22 mouse cellular contexts compared by ENCODE assay signal in genomic region chr2:180764986-180765385, GRCm38 (mm10). TPM values are rescaled to one million over a fixed set of nuclear protein-coding genes. Genes with fewer than 3 reads are reported as not detected.
A peak's percentile ranks its signal among the peaks of the same experiment; 100 is the strongest.
DNase-seq lines count a peak whose midpoint lies in the region; ATAC-seq and TF ChIP-seq lines count a peak whose summit lies in the region.
"Had no signal": no experiment of that assay in that cellular context is flagged by ENCODE, and none has a peak within 500 bp of the region (broad histone marks: within the 10 kb centered on the region; RNA-seq: fewer than 3 reads in every experiment).

No protein-coding gene starts in this region.

- no peak overlapping the region for H3K27ac ChIP-seq in cerebellum, adult 2 months (ENCODE audit: insufficient read depth, low read length)
- H3K27ac ChIP-seq in gastrocnemius, adult 2 months = no peak overlapping the region
- no peak overlapping the region for H3K27ac ChIP-seq in neural tube, embryonic 11.5 days (ENCODE audit: low read depth, low read length)
- H3K27ac ChIP-seq: liver, embryonic 15.5 days had no signal

- WGBS in cerebellum, adult 2 months = 17% methylated on average over 11 of the region's 11 CpGs
- 69% methylated on average over 11 of the region's 11 CpGs for WGBS in neural tube, embryonic 11.5 days

- no peak for TF ChIP-seq CTCF in cerebellum, adult 2 months (IDR thresholded peaks at IDR 0.05; ENCODE audit: borderline replicate concordance, insufficient read depth, low read depth, low read length)
- TF ChIP-seq CTCF in gastrocnemius, adult 2 months (IDR thresholded peaks at IDR 0.05) = no peak

- no peak overlapping the region for H3K9ac ChIP-seq in neural tube, embryonic 11.5 days (ENCODE audit: low read length)
- H3K9ac ChIP-seq: heart, embryonic 12.5 days; liver, embryonic 15.5 days had no signal

- intact Hi-C loops in gastrocnemius, adult 2 months (cut with DNase I) = no loop called here

- H3K9me3 ChIP-seq in neural tube, embryonic 11.5 days (ENCODE audit: control insufficient read depth, low read length) = no peaks in the 10 kb centered on the region
- H3K9me3 ChIP-seq: heart, embryonic 12.5 days; liver, embryonic 15.5 days had no signal

- peak; percentile 16 to 29 for DNase-seq in cerebellum, adult 2 months
- no peak for DNase-seq in cerebellum, adult 11 months
- peak; percentile 64 for DNase-seq in gastrocnemius, adult 2 months
- DNase-seq in gastrocnemius, postnatal 25 days = no peak
- DNase-seq in neural tube, embryonic 11.5 days (ENCODE audit: low spot score) = peak; percentile 31
- DNase-seq in neural tube, embryonic 10.5 days (ENCODE audit: extremely low spot score, low spot score) = no peak
- DNase-seq in lung, postnatal 14 days = no peak
- DNase-seq in layer of hippocampus, adult 18-20 months (ENCODE audit: low spot score in 2 of 2) = no peak
- DNase-seq: kidney, adult 9 months; kidney, postnatal 36 days had no signal

- H3K4me2 ChIP-seq in neural tube, embryonic 11.5 days (ENCODE audit: low read depth) = no peak overlapping the region
- H3K4me2 ChIP-seq: heart, embryonic 12.5 days; liver, embryonic 15.5 days had no signal

- peaks cover 8% of the 10 kb centered on the region for H3K4me1 ChIP-seq in cerebellum, adult 2 months (ENCODE audit: control insufficient read depth, insufficient read depth, low read length)
- no peaks in the 10 kb centered on the region for H3K4me1 ChIP-seq in neural tube, embryonic 11.5 days (ENCODE audit: control insufficient read depth, insufficient read depth, low read length)
- H3K4me1 ChIP-seq: heart, embryonic 12.5 days; liver, embryonic 15.5 days had no signal

- no peak for TF ChIP-seq POLR2A in cerebellum, adult 2 months (IDR thresholded peaks at IDR 0.05; ENCODE audit: borderline replicate concordance, insufficient read depth, low read length)

- no peaks in the 10 kb centered on the region for H3K27me3 ChIP-seq in cerebellum, adult 2 months (ENCODE audit: control insufficient read depth, insufficient read depth, low read length)
- 0 out of 2 replicates have a peak, but pooled peaks cover 2% of the 10 kb centered on the region for H3K27me3 ChIP-seq in neural tube, embryonic 11.5 days (ENCODE audit: control insufficient read depth, insufficient read depth, low read length)

- H3K36me3 ChIP-seq in neural tube, embryonic 11.5 days (ENCODE audit: control insufficient read depth, insufficient read depth, low read length) = no peaks in the 10 kb centered on the region
- H3K36me3 ChIP-seq: heart, embryonic 12.5 days; liver, embryonic 15.5 days had no signal

- no peak overlapping the region for H3K4me3 ChIP-seq in cerebellum, adult 2 months (replicated peaks; ENCODE audit: insufficient read depth, low read depth, low read length)
- no peak overlapping the region for H3K4me3 ChIP-seq in gastrocnemius, adult 2 months
- no peak overlapping the region for H3K4me3 ChIP-seq in neural tube, embryonic 11.5 days (ENCODE audit: low read depth, low read length)
- H3K4me3 ChIP-seq: heart, embryonic 12.5 days; liver, embryonic 15.5 days had no signal

- ATAC-seq in neural tube, embryonic 11.5 days (ENCODE audit: insufficient read depth, low FRiP score, low TSS enrichment) = no peak
- ATAC-seq: lung, postnatal 0 days had no signal

RNA-seq across cellular contexts. Expression of gene Bhlhe23, which starts 11.7 kb away (rescaled TPM):
- 0.06 TPM in 1 of 2 replicates, not detected in the other for polyA plus RNA-seq in cerebellum, adult 2 months (2012; rRNA removed)
- total RNA-seq in gastrocnemius, adult 2 months (2021) = not detected
- not detected for total RNA-seq in gastrocnemius, postnatal 25 days (2021)
- polyA plus RNA-seq in neural tube, embryonic 11.5 days (2014; fragmentation: Nextera tagmentation; extraction: Ambion mirVana) = 4.9 and 5.3 TPM in 2 replicates
- not detected for total RNA-seq in layer of hippocampus, adult 18-20 months (2021)
- total RNA-seq: heart, postnatal 25 days; megakaryocyte, adult 5-6 weeks; MEL had no signal
- polyA plus RNA-seq: gonadal fat pad, adult 2 months; heart, embryonic 12.5 days; intestine, embryonic 14.5 days; limb, embryonic 14.5 days; liver, embryonic 15.5 days; lung, postnatal 0 days; spleen, adult 2 months; stomach, embryonic 16.5 days had no signal

RNA-seq across cellular contexts. Expression of gene Slc17a9, which starts 39.9 kb away (rescaled TPM):
- polyA plus RNA-seq in cerebellum, adult 2 months (2012; rRNA removed) = 0.70 and 1.2 TPM in 2 replicates
- total RNA-seq in gastrocnemius, adult 2 months (2021) = under 1 TPM in 1 of 2 experiments, not detected in 1; 0.33 TPM
- total RNA-seq in gastrocnemius, postnatal 25 days (2021) = under 1 TPM; 0.20 to 0.48 TPM
- polyA plus RNA-seq in neural tube, embryonic 11.5 days (2014; fragmentation: Nextera tagmentation; extraction: Ambion mirVana) = 0.42 TPM in 2 replicates
- under 1 TPM; 0.27 to 0.48 TPM for total RNA-seq in layer of hippocampus, adult 18-20 months (2021)
- polyA plus RNA-seq: embryonic facial prominence, embryonic 11.5 days had no signal

RNA-seq across cellular contexts. Expression of gene Gid8, which starts 55.1 kb away (rescaled TPM):
- 61.6 and 65.4 TPM in 2 replicates for polyA plus RNA-seq in cerebellum, adult 2 months (2012; rRNA removed)
- 10 to 100 TPM; 31.1 to 42.1 TPM for total RNA-seq in gastrocnemius, adult 2 months (2021)
- total RNA-seq in gastrocnemius, postnatal 25 days (2021) = 10 to 100 TPM; 31.8 to 34.4 TPM
- 59.9 and 66.0 TPM in 2 replicates for polyA plus RNA-seq in neural tube, embryonic 11.5 days (2014; fragmentation: Nextera tagmentation; extraction: Ambion mirVana)
- 10 to 100 TPM; 58.6 to 61.5 TPM for total RNA-seq in layer of hippocampus, adult 18-20 months (2021)

RNA-seq across cellular contexts. Expression of gene Dido1, which starts 55.2 kb away (rescaled TPM):
- polyA plus RNA-seq in cerebellum, adult 2 months (2012; rRNA removed) = 36.2 and 37.9 TPM in 2 replicates
- 10 to 100 TPM; 18.6 to 22.4 TPM for total RNA-seq in gastrocnemius, adult 2 months (2021)
- total RNA-seq in gastrocnemius, postnatal 25 days (2021) = 10 to 100 TPM; 14.6 to 16.2 TPM
- 31.5 and 32.5 TPM in 2 replicates for polyA plus RNA-seq in neural tube, embryonic 11.5 days (2014; fragmentation: Nextera tagmentation; extraction: Ambion mirVana)
- total RNA-seq in layer of hippocampus, adult 18-20 months (2021) = 10 to 100 TPM; 53.2 to 54.6 TPM

Comparison
In these comparisons a context has a peak if more than half of its experiments do, and no peak if none do; other contexts are left out.
1. DNase-seq: peak in cerebellum, adult 2 months (2 of 2), gastrocnemius, adult 2 months (single experiment) and neural tube, embryonic 11.5 days (single experiment); none in cerebellum, adult 11 months (single experiment), gastrocnemius, postnatal 25 days (single experiment), neural tube, embryonic 10.5 days (single experiment), lung, postnatal 14 days (single experiment) and layer of hippocampus, adult 18-20 months (0 of 2).